Mouse (Mus musculus): ENCODE data around the gene Paqr4. TPM values are rescaled to one million over a fixed set of nuclear protein-coding genes. Genes with fewer than 3 reads are reported as not detected.
A peak's percentile ranks its signal among the peaks of the same experiment; 100 is the strongest.

Paqr4 gene
- total RNA-seq, 2 experiments from 2014 or later, result 7.5 to 10.1 TPM

GRCm38 (mm10) chr17:23755689-23756088 lies 15.0 kb upstream of the Paqr4 start:
- no peak for ATAC-seq (replicated peaks; ENCODE audit: low FRiP score, poor library complexity, severe bottlenecking)

DNA sequence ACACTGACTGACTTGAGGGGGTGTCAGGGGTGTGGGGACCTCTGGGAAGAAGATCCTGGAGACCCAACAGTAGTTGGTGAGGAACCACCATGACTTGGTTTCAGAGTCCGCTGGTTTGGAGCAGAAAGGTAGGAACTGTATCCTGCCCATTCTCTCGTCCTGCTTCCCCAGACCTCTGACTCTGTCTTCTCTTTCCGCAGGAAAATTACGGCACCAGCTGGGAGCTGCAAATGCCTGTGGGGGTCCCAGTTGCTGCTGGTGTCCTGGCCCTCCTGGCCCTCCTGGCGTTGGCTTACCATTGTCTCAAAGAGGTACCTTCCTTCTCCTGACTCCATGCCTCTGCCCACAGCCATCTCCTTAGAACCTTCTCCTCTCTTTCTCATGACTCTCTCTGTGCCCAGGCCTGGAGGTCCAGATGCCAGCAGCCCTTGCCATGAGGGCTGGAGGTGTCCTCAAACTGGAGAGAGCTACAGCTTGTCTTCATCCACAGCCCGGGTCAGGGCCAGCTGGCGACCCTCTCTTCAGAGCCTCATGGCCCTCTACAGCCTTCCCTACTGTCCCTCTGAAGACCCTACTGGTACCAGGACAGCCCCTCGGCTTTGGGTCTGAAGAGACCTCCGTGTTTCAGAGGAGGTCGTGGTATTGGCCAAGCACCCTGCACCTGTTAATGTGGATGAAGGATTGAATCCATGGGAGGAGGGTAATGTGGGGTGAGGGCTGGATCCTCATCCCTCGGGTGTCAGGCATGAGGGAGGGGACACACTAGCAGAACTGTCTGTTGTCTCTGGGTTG lies 8.9 kb upstream of the Paqr4 start:
- no peak for ATAC-seq (replicated peaks; ENCODE audit: low FRiP score, poor library complexity, severe bottlenecking)

DNA sequence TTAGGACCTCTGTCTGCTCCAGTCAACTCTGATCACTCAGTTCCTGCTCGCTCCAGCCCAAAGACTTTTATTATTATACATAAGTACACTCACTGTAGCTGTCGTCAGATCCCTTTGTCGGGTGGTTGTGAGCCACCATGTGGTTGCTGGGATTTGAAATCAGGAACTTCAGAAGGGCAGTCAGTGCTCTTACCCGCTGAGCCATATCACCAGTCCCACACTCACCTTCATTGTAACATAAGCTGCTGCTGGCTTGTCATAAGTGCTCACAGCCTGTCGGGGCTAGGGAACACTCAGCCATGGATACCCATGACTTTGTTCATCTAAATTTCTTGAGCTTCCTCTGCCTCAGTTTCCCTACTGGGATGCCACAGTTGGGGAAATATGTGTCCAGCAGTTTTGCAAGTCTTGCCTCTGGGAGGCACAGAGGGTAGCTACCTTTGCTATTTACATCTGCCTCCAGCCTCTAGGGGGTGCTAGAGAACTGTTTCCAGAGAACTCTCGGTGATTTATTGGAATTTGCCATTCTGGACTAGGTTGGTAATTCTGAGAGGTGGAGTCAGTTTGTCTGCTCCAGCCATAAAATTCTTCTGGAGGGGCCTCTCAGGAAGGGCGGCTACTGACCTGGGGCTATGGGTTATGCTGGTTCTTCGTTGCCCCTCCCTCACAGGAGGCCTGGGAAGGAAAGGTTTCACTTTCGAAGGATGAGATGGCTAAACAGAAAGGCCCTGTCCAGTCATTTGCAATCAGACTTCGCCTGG lies 8.1 kb upstream of the Paqr4 start:
- ATAC-seq (replicated peaks; ENCODE audit: low FRiP score, poor library complexity, severe bottlenecking), result peak; percentile 74

- no peak for ATAC-seq (replicated peaks; ENCODE audit: low FRiP score, poor library complexity, severe bottlenecking)
Measured at GRCm38 (mm10) chr17:23748026-23748425, 7.4 kb upstream of the Paqr4 start.

DNA sequence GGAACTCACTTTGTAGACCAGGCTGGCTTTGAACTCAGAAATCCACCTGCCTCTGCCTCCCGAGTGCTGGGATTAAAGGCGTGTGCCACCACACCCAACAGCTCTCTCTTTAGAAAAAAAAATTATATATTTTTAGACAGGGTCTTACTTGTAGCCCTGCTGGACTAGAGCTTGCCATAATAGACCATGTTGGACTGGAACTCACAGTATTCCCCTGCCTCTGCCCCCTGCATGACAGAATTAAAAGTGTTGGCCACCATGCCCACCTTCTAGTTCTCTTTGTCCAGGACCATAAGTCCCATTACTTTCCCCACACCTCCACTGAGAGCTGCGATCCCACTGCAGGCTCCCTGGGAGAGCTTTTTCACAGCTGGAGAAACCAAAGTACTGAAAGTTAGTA lies 6.8 kb upstream of the Paqr4 start:
- ATAC-seq (replicated peaks; ENCODE audit: low FRiP score, poor library complexity, severe bottlenecking), result no peak

DNA sequence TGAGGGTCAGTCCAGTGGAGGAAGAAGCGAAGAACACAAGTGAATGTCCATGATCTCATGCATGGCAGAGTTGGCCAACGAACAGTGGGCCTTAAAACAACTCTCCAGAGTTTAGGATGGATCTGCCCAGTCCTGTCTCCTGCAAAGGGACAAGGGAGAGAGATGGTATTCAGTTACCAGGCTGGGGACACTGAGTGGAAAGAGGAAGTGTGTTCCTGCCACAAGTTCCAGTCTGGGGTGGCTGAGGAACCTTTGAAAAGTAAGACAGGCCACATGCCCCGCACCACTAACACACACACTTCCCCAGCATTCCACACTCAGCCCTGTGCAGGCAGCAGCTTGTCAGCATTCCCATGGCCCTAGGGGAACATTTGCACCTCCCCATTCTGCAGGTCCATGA lies 6.1 kb upstream of the Paqr4 start:
- no peak for ATAC-seq (replicated peaks; ENCODE audit: low FRiP score, poor library complexity, severe bottlenecking)

GRCm38 (mm10) chr17:23746311-23746710 lies 5.6 kb upstream of the Paqr4 start:
- ATAC-seq (replicated peaks; ENCODE audit: low FRiP score, poor library complexity, severe bottlenecking), result no peak

- no peak for ATAC-seq (replicated peaks; ENCODE audit: low FRiP score, poor library complexity, severe bottlenecking)
Measured at GRCm38 (mm10) chr17:23745301-23746251, 4.9 kb upstream of the Paqr4 start, which contains the start of gene Kremen2. Gene Kremen2 (minus strand): TSS chr17:23745833.

DNA sequence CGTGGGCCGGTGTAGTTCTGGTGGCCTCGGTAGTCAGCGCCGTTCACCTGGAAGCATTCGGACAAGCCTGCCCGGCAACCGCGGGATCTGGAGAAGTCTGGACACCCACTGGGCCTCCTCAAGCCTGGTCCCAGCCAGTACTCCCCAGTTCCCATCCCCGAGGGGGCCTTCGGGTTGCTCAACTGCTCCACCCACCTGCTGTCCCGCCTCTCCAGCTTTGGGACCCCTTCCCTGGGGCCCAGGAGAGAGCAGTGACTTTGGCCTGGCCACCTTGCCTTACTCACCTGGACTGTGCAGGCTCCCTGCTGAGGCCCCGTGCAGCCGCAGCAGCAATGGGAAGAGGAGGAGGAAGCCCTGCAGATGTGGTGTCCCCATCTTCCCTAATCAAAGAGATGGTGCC lies 4.0 kb upstream of the Paqr4 start:
- no peak for ATAC-seq (replicated peaks; ENCODE audit: low FRiP score, poor library complexity, severe bottlenecking)

DNA sequence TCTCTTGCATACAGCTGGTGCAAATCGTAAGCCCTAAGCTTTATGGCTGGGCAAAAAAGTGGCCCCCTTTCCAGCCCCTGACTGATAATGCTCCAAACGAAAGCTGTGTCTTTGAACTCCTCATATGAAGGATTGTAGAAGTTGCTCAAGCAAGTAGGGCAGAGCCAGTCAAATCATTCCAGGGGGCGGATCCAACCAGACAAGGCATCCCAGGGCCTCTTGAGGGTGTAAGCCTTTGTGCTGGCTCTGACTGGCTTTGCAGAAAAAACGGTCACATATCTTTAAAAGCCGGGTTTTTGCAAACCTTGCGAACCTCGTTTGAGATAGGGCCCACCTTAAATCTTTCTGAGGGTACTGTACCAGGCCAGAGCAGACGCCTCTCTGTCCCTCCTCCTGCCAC lies 3.4 kb upstream of the Paqr4 start:
- no peak for ATAC-seq (replicated peaks; ENCODE audit: low FRiP score, poor library complexity, severe bottlenecking)

GRCm38 (mm10) chr17:23742941-23743340 lies 2.3 kb upstream of the Paqr4 start:
- ATAC-seq (replicated peaks; ENCODE audit: low FRiP score, poor library complexity, severe bottlenecking), result no peak

DNA sequence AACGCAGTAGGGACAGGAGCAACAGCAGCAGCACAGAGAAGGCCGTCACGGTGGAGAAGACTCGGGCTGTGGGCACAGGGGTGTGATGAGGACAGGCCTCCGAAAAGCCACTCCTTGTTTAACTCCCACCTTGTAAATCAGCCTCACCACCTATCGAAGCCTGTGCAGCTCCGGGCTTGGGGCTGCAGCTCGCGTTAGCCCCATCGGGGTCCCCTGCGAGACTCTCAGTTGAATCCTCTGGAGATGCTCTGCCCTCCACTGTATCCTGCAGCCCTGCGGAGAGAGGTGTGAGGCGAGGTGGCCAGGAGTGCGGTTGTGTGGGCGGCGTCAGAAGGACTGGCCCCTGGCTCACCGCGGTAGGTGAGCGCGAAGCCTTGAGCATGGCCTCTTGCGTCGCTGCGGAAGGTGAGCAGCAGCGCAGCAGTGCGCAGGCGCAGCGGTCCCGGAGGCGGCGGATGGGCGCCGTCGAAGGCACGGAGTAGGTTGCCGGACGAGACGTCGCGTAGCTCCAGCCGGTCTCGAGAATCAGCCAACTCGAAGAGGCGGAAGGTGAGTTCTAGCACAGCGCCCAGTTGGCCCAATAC lies 1.6 kb upstream of the Paqr4 start:
- ATAC-seq (replicated peaks; ENCODE audit: low FRiP score, poor library complexity, severe bottlenecking), result no peak

GRCm38 (mm10) chr17:23741359-23742209 lies 917 bp upstream of the Paqr4 start:
- ATAC-seq (replicated peaks; ENCODE audit: low FRiP score, poor library complexity, severe bottlenecking), result no peak

DNA sequence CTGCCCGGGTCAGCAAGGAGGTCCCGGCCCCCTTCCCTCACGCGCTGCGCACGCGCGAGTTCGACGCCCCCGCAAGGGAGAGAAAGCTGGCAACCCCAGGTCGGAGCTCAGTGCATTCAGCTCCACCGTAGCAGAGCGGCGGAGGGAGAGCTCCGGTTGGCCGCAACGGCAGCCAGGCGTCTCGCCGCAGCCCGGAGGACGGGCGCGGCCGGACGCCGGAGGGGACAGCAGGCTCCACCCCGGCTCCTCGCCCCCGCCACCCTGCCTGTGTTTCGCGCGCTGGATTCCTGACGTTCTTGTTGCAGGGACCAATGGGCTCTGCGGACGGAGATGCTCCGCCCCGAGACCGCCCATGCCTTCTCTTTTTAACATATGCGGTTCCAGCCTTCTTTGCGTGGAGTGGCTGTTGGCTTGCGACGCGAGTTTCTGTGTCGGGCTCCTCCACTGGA lies 507 bp downstream of the Paqr4 start:
- peak; percentile 88 for ATAC-seq (replicated peaks; ENCODE audit: low FRiP score, poor library complexity, severe bottlenecking)

DNA sequence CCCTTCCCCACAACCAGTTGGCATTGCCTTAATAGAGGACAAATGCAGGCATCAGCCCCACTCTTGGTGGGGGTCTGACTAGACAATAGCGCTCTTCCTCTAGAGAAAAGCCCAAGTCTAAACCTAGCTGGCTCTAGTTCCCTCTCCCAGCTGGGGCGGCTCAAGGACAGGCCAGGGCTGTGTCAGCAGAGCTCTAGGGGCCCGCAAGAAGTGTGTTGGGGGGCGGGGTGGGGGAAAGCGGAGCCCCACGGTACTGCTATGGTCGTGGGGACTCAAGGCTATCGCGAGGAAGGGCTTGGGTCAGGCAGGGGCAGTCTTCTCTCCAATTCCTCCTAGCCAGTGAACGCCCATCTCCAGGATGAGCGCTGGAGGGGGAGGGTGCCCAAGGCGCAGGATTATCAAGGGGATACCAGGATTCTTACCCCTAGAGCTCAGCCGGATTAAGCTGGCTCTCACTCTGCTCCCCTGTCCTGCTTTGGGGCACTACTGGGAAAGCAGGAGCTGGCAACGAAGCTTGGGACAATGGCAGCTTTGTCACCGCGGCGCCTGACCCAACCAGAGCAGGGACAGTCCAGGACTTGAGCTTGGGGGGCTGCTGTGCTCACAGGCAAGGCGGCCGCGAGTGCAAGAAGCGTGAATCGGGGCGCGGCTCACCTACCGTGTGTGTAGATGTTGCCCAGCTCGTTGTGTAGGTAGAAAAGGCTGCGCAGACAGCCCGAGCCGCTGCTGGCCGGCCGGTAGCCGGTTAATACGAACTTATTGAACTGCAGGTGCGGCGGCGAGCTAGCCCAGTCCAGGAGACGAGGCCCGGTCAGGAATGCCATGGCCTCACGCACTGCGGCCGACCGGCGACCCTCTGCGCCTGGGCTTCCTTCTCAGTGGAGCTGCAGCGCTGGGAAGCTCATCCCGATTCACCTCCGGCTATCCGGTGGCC lies 1.2 kb downstream of the Paqr4 start:
- peak; percentile 3; the same call in 1 of the 2 replicates for ATAC-seq (replicated peaks; ENCODE audit: low FRiP score, poor library complexity, severe bottlenecking)

DNA sequence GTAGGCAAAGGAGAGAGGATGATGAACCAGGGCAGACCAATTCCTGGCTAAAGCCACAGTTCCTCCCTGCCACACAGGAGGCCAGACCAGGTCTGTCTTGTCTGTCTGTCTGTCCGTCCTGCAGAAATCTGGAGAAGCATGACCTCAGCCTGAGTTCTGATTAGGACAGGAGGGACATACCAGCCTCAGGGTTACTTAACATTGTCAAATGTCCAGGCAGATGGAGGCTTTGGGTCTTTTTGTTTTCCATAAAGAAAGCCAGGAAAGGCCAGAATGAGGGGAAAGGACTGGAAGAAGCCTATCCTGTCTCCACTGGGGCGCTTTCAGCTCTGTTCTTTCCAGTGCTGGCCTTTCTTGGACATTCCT lies 1.8 kb downstream of the Paqr4 start:
- no peak for ATAC-seq (replicated peaks; ENCODE audit: low FRiP score, poor library complexity, severe bottlenecking)

GRCm38 (mm10) chr17:23737493-23738445 lies 2.9 kb downstream of the Paqr4 start:
- no peak for ATAC-seq (replicated peaks; ENCODE audit: low FRiP score, poor library complexity, severe bottlenecking)

Measured in erythroid progenitor cell, adult 5-6 weeks (primary cell).